Mouse (Mus musculus): Measurements from ENCODE around the gene Ly6g.

DNA sequence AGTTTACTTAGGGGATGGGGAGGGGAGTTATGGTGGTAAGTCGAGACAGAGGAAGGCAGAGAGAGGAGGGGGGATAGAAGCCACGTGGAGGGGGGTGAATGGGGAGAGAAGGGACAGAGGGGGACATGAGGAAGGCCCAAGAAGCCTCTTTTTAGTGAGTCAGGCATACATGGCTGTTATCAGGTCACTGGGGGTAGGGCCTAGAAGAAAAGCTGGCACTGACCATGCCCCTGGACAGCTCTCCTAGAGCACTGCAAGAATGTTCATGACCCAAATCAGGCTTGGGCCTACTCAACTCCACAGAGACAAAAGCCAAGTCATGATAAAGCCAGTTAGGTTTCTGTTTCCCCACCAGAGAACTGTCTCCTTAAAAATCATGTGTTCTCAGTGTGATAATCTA is 31.3 kb downstream of the Ly6g start:
- TF ChIP-seq CTCF (IDR thresholded peaks at IDR 0.05; ENCODE audit: extremely low read depth, insufficient read depth, low read length) (no peak), POLR2A (IDR thresholded peaks at IDR 0.05; ENCODE audit: extremely low read depth, insufficient read depth, low read length) (no peak)

Data from cortical plate, adult 2 months (tissue).